Mouse (Mus musculus) embryonic facial prominence, embryonic 10.5 days (tissue): ENCODE results near the gene Xpa. TPM values are rescaled to one million over a fixed set of nuclear protein-coding genes. Genes with fewer than 3 reads are reported as not detected.

Experiments used
- DNase-seq: peaks from one replicate; pipeline ENCODE4 v3.0.0-alpha.2; 2017; ENCODE audit warnings: low spot score
- H3K27ac ChIP-seq: fragments of 300-500 bp; sonication (generic); replicated peaks from 2 replicates; pipeline ENCODE4 v1.5.1; 2016; ENCODE audit warnings: mild to moderate bottlenecking
- H3K27me3 ChIP-seq: fragments of 300-500 bp; sonication (generic); replicated peaks from 2 replicates; pipeline ENCODE4 v1.6.1; 2016; ENCODE audit warnings: low read depth, mild to moderate bottlenecking; ENCODE audit not compliant: poor library complexity, severe bottlenecking
- H3K36me3 ChIP-seq: fragments of 300-500 bp; sonication (generic); replicated peaks from 2 replicates; pipeline ENCODE4 v1.6.1; 2016; ENCODE audit warnings: mild to moderate bottlenecking, moderate library complexity
- H3K4me1 ChIP-seq: fragments of 300-500 bp; sonication (generic); 2 replicates; pipeline ENCODE4 v1.6.1; 2016
- H3K4me3 ChIP-seq: fragments of 300-500 bp; sonication (generic); 2 replicates; pipeline ENCODE4 v1.5.1; 2016; ENCODE audit warnings: mild to moderate bottlenecking, moderate library complexity
- H3K9me3 ChIP-seq: fragments of 300-500 bp; sonication (generic); 2 replicates; pipeline ENCODE4 v1.6.1; 2016; ENCODE audit warnings: mild to moderate bottlenecking
- WGBS: fragments of 180-500 bp; shearing (Covaris S2); methylation state at CpG from one replicate; pipeline ENCODE4 v1.1.7; 2016; 5-methylcytosine and 5-hydroxymethylcytosine counted together
- polyA plus RNA-seq: library from polyadenylated mRNA; unstranded; fragments of >200 nt; fragmentation: Nextera tagmentation; extraction: Ambion mirVana; gene quantifications from 2 replicates; pipeline ENCODE4 v1.2.1, GENCODE M21; 2016

The Xpa gene
- polyA plus RNA-seq, 1 experiment from 2014 or later: 24.7 TPM

GRCm38 (mm10) chr4:46110084-46110483 lies 86.0 kb downstream of the Xpa start:
- Histone ChIP-seq H3K27me3 (no peaks in the 10 kb centered on the region), H3K9me3 (no peaks in the 10 kb centered on the region), H3K4me1 (no peaks in the 10 kb centered on the region), H3K4me3 (no peak overlapping the region), H3K27ac (no peak overlapping the region), H3K36me3 (peaks cover 22% of the 10 kb centered on the region)
- 88% methylated on average over 8 of the region's 8 CpGs for WGBS
- DNase-seq: no peak

Other genes starting within 250 kb of the Xpa start
- gene Tdrd7, start 231.0 kb downstream of the Xpa start, polyA plus RNA-seq: 5.4 and 6.0 TPM in 2 replicates
- gene Tmod1, start 157.4 kb downstream of the Xpa start, polyA plus RNA-seq: 2.8 and 3.0 TPM in 2 replicates
- 121 and 127 TPM in 2 replicates for gene Ncbp1, start 57.7 kb downstream of the Xpa start, polyA plus RNA-seq
- 74.1 and 77.3 TPM in 2 replicates for gene Tstd2, start 57.6 kb downstream of the Xpa start, polyA plus RNA-seq
- 1.7 and 2.3 TPM in 2 replicates for gene Foxe1, start 147.3 kb upstream of the Xpa start, polyA plus RNA-seq
- 12.3 and 12.7 TPM in 2 replicates for gene Trmo, start 193.1 kb upstream of the Xpa start, polyA plus RNA-seq
- gene Hemgn, start 217.2 kb upstream of the Xpa start, polyA plus RNA-seq: 9.9 and 13.6 TPM in 2 replicates